Mouse (Mus musculus): ENCODE results near the gene Foxf1. TPM values are rescaled to one million over a fixed set of nuclear protein-coding genes. Genes with fewer than 3 reads are reported as not detected.

Foxf1 gene
- total RNA-seq, 2 experiments from 2014 or later, result 0.36 to 0.38 TPM

DNA sequence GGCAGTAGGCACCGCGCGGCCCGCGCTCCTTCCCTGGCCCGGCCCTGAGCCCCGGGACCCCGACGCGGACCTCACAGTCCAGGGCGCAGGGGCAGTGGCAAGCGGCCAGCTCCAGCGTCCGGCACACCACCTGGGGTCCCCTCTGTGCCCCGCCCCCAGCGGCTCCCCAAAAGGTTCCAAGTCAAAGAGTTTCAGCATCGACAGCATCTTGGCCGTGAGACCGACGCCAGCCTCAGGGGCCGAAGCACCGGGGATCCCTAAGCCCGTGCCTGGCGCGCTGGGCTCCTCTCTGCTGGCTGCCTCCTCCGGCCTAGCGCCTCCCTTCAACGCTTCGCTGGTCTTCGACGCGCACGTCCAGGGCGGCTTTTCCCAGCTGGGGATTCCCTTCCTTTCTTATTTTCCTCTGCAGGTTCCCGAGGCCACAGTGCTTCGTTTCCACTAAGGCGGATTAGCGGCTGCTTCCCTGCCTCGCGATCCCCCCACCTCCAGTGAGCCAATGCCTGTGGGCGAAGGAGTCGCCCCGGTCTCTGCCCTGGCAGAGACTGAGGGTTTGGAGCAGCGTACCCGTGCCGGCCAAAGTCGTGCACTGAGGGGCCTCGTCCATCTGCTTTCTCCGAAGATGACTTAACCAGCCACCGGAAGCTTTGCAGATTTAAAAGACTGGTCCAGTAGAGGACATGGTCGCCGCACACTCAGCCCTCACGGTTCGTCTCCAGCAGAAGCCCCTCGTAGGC, 44.5 kb downstream of the Foxf1 start:
- no peak for DNase-seq (ENCODE audit: low spot score in 2 of 2)

DNA sequence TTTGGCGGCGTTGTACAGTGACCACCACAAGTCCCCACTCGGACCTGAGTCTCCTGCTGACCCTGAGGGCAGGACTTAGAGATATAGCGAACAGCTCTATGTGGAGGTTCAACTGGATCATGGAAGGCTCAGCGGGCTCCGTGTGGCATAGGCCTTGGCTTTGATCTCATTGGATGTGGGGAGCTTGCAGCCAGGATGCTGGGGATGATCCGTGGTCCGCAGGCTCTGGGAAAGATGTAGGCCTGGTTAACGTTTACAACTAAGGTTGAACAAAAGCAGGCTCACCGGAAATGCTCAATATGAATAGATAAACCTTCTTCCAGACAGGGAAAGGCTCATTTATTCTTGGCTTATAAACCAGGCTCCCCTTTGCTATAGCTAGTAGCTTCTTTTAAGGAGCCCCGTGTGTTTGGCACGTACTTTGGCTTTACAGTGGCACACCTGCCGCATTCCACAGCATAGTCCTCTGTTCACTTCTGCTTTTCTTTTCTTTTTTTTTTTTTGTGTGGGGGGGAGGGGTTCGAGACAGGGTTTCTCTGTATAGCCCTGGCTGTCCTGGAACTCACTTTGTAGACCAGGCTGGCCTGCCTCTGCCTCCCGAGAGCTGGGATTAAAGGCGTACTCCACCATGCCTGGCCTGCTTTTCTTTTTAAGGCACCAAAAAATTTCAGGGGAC, 45.2 kb downstream of the Foxf1 start:
- DNase-seq (ENCODE audit: low spot score in 2 of 2), result no peak

DNA sequence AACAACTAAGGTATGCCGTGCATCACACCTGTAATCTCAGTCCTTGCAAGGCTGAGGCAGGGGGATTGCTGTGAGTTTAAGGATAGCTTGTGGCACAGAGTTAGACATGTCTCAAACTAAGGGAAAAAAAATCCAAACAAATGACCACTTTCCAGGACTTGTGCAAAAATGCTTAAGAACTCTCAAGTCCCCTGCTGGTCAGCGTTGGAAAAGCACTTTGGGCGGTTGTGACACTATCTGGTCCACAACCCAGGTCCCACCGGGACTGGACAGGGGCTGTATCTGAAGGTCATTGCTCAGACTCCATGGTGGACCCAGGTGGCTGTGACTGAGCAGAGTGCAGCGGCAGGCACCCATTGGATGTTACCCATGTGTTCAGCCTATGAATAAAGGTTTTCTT, 46.3 kb downstream of the Foxf1 start:
- DNase-seq (ENCODE audit: low spot score in 2 of 2), result no peak

DNA sequence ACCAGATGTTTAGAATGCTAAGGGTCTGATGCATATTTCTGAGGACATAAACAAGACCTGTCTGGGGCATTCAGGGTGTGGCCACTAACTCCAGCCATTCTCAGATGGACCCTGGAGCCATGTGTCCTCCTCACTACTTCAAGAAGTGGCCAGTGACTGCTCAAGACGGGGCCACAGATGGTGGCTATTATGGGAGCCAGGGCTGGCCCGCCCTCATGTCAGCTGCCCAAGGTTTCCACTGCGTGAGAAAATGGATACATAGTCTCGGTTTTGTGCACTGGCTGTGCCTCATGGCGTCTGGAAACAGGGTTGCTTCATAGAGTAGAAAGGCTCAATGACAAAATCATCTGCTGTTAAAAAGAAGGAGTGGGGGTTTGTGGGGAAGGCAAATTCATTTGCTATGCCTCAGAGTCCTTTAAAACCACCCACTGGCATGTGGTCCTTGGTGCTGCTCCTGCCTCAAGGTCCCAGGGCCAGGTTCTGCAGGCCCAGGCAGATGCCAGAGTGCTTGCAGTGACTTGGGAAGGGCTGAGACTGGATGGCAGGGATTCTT, 48.9 kb downstream of the Foxf1 start:
- no peak for DNase-seq (ENCODE audit: low spot score in 2 of 2)

DNA sequence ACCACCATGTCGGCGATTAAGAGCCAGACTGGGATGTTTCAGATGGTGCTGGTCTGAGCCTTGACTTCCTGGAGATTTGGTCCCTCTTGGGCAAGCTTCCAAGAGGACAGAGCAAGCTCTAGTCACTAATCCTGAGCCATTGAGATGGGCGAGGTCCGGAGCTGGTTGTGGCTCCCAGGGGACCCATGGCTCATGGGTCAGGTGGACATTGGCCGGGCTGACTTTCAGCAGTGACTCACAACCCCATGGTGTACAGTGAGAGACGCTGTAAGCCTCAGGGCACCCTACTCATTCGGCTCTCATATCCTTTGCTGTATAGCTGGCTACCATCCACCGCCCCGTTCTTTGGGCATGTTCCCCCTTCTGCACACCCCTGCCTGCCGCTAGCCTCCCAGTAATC, 49.9 kb downstream of the Foxf1 start:
- DNase-seq (ENCODE audit: low spot score in 2 of 2), result no peak

DNA sequence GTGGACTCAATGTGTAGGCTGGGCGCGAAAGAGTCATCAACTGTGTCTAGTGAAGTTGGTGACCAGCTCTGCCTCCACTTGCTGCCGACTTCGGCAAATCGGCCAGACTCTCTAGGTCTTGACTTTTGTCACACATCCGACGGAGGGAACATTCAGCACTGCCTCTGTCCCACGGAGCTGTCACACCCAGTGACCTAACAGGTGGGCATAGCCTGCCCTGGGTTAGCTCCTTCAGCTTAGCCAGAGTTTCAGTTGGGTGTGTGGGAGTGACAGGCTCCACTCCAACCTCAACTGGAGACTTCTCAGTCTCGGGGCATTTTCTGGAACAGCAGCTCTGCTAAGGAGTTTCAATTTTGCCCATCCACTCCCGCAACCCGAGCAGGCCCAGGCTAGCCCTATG, 50.3 kb downstream of the Foxf1 start:
- DNase-seq (ENCODE audit: low spot score in 2 of 2), result no peak

GRCm38 (mm10) chr8:121136856-121137255, 52.7 kb downstream of the Foxf1 start:
- DNase-seq (ENCODE audit: low spot score in 2 of 2), result no peak

Small RNA genes within 50 kb of the gene (microRNA-seq; reads per million reads assigned to microRNA genes)
- 0 reads per million in 2 experiments for gene Gm27530 (ENCODE audit: borderline number of aligned reads in 2 of 2)

Other genes with a start within 250 kb of the Foxf1 start
- gene Mthfsd, start 24.0 kb downstream of the Foxf1 start, total RNA-seq (2021), result 10 to 100 TPM; 28.4 to 30.6 TPM
- gene Foxc2, start 31.8 kb downstream of the Foxf1 start, total RNA-seq (2021), result 1 to 10 TPM; 2.8 to 4.1 TPM
- gene Foxl1, start 43.6 kb downstream of the Foxf1 start, total RNA-seq (2021), result under 1 TPM; 0.26 to 0.27 TPM

Data from adrenal gland, adult 18-20 months (tissue).